Mouse (Mus musculus) small intestine, adult 10 weeks (tissue): Measurements from ENCODE around the gene Ppp2r5c. TPM values are rescaled to one million over a fixed set of nuclear protein-coding genes. Genes with fewer than 3 reads are reported as not detected.

ENCODE experiments used
- polyA plus RNA-seq: library from polyadenylated mRNA; stranded (reverse); fragments of 350-450 nt; fragmentation: Illumina TruSeq; extraction: RNeasy Lipid Tissue Mini Kit (QIAGEN cat#74804); gene quantifications from one replicate; pipeline ENCODE4 v1.2.3, GENCODE M21; 2014; ENCODE audit warnings: low replicate concordance

The Ppp2r5c gene
- polyA plus RNA-seq = 371 TPM

DNA sequence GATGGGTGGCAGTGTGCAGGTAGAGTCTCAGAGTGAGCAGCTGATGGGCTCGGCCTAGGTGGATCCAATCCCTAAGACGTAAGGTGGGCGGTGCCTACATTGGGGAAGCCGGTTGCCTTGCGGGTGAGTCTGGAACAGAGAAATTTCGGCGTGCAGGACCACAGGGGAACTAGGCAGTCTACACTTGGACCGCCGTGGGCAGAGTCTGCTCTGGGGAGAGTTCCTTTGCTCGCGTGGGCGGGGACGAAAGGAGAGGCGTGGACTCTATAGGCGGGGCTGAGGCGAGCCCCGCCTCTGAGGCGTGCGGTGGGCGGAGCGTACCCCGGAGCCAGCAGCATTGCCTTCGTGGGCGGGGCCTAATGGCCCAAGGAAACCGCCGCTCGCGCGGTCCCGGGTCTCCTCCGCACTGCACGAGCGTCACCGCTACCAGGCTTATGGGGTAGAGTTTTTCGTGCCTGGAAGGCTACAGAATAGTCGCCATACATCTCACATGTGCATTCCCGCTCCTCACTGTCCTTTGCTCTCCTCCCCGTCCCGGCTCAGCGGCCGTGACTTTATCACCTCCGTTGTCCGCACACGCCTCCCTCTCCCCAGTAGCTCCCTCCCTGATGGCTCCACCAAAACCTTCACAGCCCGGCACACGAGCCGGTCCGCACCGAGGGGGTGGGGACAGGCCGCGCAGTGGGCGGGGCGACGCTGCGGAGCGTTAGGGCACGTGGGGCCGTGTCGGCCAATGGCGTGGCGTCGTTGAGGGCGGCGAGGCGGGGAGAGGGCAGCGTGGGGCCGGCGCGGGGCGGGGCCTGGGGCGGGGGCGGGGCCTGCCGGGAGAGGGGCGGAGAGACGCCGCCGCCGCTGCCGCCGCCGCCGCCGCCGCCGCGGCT, at the start of gene Ppp2r5c:
Ppp2r5c (plus strand) TSS at position 831 of the 881 bp plus-strand sequence.

GRCm38 (mm10) chr12:110601241-110602218, 154.6 kb downstream of the Ppp2r5c start, which contains the start of gene Dync1h1:
Dync1h1 (plus strand) TSS chr12:110601452.

Other genes with a start within 250 kb of the Ppp2r5c start
- gene Dio3, start 168.1 kb upstream of the Ppp2r5c start, polyA plus RNA-seq = not detected
- 4.7 TPM for gene Dync1h1, start 154.3 kb downstream of the Ppp2r5c start, polyA plus RNA-seq
- not detected for gene 1700001K19Rik, start 235.5 kb downstream of the Ppp2r5c start, polyA plus RNA-seq